Mouse (Mus musculus): ENCODE measurements around the gene Pklr.

Pklr gene

GRCm38 (mm10) chr3:89135958-89136357 is at the start of gene Pklr:
Gene Pklr (plus strand): TSS chr3:89136142.
- DNase-seq = no peak

- peak; percentile 78 to 86 for DNase-seq
These were observed 48.4 kb upstream of the Pklr start for GRCm38 (mm10) chr3:89087338-89088110.

DNA sequence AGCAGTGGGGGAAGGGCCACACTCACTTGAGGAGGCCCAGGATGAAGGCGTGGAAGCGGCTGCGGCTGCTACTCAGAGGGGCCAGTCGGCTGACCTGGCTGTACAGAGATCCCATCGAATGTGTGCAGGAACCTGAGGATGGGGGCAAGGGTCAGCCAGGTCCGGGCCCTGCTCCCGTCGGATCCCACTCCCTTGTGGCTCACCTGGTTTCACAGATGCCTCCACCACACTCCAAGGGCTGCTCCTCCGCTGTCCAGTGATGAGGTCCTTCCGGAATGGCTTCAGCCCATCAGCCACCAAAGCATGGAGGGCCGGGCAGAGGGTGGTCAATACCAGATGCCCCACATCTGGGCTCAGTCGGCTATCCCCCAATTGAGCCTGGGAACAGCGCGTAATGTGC is 47.0 kb upstream of the Pklr start:
- DNase-seq = no peak

- DNase-seq = peak; percentile 88 to 89
These were observed 45.9 kb upstream of the Pklr start for GRCm38 (mm10) chr3:89089882-89090591.

DNA sequence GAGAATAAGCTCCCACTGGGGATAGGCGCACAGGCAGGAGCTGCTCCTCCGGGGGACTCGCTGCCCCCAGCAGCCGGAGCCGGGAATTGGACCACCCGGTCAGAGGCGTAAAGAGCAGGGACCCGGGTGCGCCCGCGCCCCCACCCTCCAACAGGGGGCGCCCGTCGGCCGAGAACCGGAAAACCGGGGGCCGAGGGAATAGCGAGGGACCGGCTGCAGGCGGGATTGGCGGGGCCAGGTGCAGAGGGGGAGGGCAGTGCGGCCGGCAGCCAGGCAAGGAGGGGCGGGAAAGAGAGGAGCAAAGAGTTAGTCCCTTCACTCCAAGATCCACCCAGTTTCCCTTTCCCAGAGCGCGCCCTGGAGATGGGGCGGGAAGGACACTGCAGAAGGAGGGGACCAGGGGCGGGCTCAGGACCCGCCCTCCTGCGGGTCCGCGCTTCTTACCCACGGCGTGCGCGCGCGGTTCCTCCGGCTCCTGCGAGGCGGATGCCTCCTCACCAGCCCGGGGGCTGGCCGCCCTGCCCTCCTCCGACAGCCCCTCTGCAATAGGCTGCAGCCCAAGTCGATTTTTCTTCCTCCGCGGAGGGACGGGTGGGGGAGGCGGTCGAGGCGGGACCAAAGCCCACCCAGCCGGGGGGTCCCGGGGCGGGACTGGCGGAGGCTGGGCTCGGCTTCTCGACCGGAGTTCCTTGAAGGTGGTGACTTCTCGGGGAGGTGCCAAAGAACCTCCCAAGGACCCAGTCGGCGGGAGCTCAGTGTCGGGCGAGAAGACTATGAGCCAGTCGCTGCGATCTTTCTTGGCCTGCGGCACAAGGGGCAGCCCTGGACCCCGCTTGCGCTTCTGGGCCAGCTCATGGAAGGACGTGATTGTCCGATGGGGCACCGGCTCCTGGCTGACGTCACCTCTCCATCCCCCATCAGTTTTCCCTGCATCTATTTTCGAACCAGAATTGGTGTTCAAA is 45.0 kb upstream of the Pklr start:
- peak; percentile 86 to 88 for DNase-seq

GRCm38 (mm10) chr3:89091811-89092508 is 44.0 kb upstream of the Pklr start:
- DNase-seq = no peak

DNA sequence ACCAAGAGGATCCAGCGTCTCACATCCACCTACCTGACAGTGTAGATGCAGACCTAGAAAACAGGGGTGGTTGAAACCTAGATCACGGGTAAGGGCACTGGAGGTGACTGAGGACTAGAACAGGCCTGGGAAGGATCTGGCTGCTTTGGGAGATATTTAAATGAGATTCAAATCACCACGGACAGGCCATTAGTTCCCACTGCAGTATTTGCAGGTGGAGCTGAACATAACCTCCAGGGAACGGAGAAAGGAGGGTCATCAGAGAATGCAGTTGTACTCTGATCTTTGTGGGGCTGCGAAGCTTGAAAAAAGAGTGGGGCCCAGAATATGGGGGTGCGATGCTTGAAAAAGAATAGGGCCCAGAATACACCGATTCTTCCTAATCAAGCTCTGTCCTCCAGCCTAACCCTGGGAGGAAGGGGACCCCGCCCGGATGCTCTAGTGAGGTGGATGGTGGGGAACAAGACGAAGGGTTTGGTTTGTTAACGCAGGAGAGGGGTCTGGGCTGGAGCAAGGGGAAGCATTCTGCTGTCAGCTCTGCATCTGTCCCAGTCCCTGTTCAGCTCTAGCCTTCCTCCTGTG is 43.3 kb upstream of the Pklr start:
- no peak for DNase-seq

GRCm38 (mm10) chr3:89093175-89093574 is 42.8 kb upstream of the Pklr start, which contains the start of gene Rusc1:
Gene Rusc1 (minus strand): TSS chr3:89093311.
- peak; percentile 91 to 92 for DNase-seq

GRCm38 (mm10) chr3:89094021-89094420 is 41.9 kb upstream of the Pklr start:
- no peak for DNase-seq

- peak in 1 of 2 experiments; percentile 33 for DNase-seq
These were observed 35.1 kb upstream of the Pklr start, which contains the start of gene Gm43738 for GRCm38 (mm10) chr3:89100811-89101210. Gene Gm43738 (minus strand): TSS chr3:89101099.

DNA sequence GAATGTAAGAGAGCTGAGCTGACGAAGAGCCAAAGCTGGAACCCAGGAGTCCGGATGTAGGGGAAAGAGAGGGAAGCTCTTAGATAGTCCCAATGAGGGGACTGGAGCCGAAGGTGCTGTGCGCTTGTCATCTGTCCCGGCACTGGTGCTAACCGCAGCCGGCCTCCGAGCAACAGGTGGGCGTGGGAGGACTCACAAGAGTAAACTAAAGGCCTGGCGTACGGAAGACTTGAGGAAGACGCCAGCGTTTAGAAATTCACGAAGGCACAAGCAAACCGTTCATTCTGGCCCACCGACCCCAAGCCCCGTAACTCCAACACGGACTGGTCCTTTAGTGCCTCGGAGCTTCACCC is 34.5 kb upstream of the Pklr start:
- DNase-seq = no peak

GRCm38 (mm10) chr3:89101812-89102494 is 34.0 kb upstream of the Pklr start, which contains the start of gene Fdps:
Gene Fdps (minus strand): TSS chr3:89101959.
- peak; percentile 96 to 97 for DNase-seq

- DNase-seq = no peak
These were observed 33.2 kb upstream of the Pklr start for GRCm38 (mm10) chr3:89102495-89103290.

DNA sequence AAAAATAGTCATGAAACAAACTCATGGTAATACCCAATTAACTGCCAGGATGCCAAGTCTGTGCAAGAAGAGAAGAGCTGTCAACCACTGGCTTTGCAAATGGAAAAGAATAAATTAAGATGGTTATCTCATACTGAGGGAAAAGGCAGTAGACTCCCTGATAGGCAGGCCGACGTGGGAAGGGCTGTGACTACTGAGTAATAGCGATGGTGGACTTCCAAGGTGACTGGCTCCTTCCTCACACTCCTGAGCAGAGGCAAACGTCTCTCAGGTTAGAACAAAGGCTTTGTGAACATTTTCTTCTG is 32.7 kb upstream of the Pklr start:
- no peak for DNase-seq

GRCm38 (mm10) chr3:89106881-89107280 is 29.1 kb upstream of the Pklr start:
- DNase-seq = no peak

DNA sequence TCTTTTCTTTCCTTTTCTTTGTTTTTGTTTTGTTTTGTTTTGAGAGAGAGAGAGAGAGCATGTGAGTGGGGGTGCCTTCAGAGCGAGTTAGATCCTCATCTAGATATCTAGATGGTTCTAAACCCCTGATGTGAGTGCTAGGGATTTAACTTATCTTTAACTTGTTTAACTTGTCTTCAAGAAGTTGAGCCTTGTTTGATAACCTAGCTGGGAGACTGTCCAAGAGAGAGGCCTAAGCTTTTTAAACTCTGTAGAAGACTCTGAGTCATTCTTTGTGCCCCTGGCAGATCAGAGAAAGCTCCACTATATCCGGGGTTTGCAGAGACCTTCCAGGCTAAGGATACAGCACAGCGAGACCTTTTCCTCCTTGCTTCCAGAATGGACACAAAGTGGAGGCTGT is 28.4 kb upstream of the Pklr start:
- DNase-seq = no peak

- DNase-seq = no peak
These were observed 27.8 kb upstream of the Pklr start for GRCm38 (mm10) chr3:89108146-89108545.

DNA sequence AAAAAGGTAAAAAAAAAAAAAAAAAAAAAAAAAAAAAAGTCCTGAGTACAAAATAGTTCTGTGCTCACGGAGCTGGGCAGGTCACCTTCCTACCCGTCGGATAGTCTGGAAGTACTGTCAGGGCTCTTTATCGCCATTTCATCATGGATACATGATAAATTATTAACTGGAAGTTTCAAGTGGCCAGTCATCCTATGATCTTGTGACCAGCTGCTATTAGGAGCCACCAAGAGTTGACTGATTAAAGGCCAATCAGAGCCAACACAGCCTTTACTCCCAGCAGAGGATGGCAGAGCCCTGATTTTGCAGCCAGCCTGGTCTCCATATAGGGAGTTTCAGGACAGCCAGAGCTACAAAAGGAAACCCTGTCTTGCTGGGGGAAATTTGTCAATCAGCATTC is 22.9 kb upstream of the Pklr start:
- DNase-seq = no peak

DNA sequence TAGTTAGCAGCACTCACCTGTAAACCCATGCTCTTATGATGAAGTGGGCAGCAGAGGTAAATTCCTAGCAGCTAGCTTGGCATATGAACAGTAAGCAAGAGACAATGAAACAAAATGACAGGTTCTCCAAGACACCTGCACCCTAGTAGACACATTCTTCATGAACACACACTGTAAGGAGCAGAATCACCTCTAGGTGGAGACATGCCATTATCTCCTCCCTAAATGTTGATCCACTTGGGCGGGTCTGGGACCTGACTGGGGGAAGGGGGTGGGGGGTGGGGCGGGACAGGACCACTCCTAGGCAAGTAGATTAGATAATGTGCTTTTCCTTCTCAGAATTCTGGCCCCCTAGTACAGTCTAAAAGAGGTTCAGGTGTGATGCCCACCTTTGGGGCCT is 20.4 kb upstream of the Pklr start:
- DNase-seq = peak in 1 of 2 experiments; percentile 34

DNA sequence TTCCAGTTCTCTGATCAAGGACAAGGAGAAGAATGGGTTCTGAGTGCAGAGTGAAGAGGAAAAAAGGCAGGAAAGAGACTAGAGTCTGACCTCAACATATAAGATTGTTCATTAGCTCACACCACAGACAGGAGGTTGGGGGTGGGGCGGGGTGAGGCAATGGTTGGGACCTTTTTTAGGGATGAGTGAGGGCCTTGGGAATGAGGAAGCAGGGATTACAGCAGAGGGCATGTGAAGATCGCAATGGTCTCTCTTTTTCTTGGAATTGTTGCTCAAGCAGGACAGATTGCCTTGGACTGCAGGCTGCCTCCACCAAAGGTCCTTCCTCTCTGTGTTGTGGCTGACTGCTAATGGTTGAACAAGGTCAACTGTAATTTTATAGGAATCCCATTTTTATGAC is 12.6 kb upstream of the Pklr start:
- peak; percentile 47 to 60 for DNase-seq

GRCm38 (mm10) chr3:89124241-89124640 is 11.7 kb upstream of the Pklr start:
- no peak for DNase-seq
